Mouse (Mus musculus) lung, postnatal 0 days (tissue): Measurements from ENCODE around the gene Golgb1. TPM values are rescaled to one million over a fixed set of nuclear protein-coding genes. Genes with fewer than 3 reads are reported as not detected.
"Not testable (repeated sequence)": the region's sequence is repeated elsewhere in the genome, so short reads cannot be mapped to it uniquely, and the experiment has no call there.

ENCODE experiments used
- ATAC-seq: fragments of 200-750 bp; cut with Nextera tagmentation; 2 replicates; pipeline ENCODE4 v1.8.0; 2017; ENCODE audit warnings: moderate library complexity
- DNase-seq: peaks from one replicate; pipeline ENCODE4 v3.0.0-alpha.2; 2016; ENCODE audit warnings: low spot score
- H3K27ac ChIP-seq: fragments of 300-500 bp; sonication (generic); 2 replicates; pipeline ENCODE4 v1.5.1; 2014; ENCODE audit warnings: antibody characterized with exemption, mild to moderate bottlenecking, low read length, mixed read lengths
- H3K27me3 ChIP-seq: fragments of 300-500 bp; sonication (generic); replicated peaks from 2 replicates; pipeline ENCODE4 v1.6.1; 2014; ENCODE audit warnings: low read length, mixed read lengths; ENCODE audit not compliant: insufficient read depth
- H3K36me3 ChIP-seq: fragments of 300-500 bp; sonication (generic); 2 replicates; pipeline ENCODE4 v1.6.1; 2014; ENCODE audit warnings: low read length, mixed read lengths; ENCODE audit not compliant: insufficient read depth
- H3K4me1 ChIP-seq: fragments of 300-500 bp; sonication (generic); 2 replicates; pipeline ENCODE4 v1.6.1; 2014; ENCODE audit warnings: antibody characterized with exemption, low read depth, low read length, mixed read lengths; ENCODE audit not compliant: insufficient read depth
- H3K4me2 ChIP-seq: fragments of 300-500 bp; sonication (generic); replicated peaks from 2 replicates; pipeline ENCODE4 v1.6.1; 2014; ENCODE audit warnings: low read depth, mild to moderate bottlenecking, low read length, moderate library complexity, mixed read lengths
- H3K4me3 ChIP-seq: fragments of 300-500 bp; sonication (generic); 2 replicates; pipeline ENCODE4 v1.5.1; 2014; ENCODE audit warnings: low read depth, low read length
- H3K9ac ChIP-seq: fragments of 300-500 bp; sonication (generic); replicated peaks from 2 replicates; pipeline ENCODE4 v1.6.1; 2014; ENCODE audit warnings: low read depth, mild to moderate bottlenecking
- H3K9me3 ChIP-seq: fragments of 300-500 bp; sonication (generic); 2 replicates; pipeline ENCODE4 v1.6.1; 2016; ENCODE audit warnings: low read length, mixed read lengths
- CTCF ChIP-seq: IDR thresholded peaks from 2 replicates; pipeline ENCODE4 v1.5.1; 2016; ENCODE audit warnings: antibody characterized with exemption, mild to moderate bottlenecking
- EP300 ChIP-seq: IDR thresholded peaks from 2 replicates; pipeline ENCODE4 v1.6.1; 2016; ENCODE audit warnings: antibody characterized with exemption, mild to moderate bottlenecking, control low read depth
- WGBS: fragments of 180-500 bp; shearing (Covaris S2); extraction: QIAGEN DNeasy Blood & Tissue Kit; methylation state at CpG from one replicate; pipeline ENCODE4 v1.1.7; 2014; 5-methylcytosine and 5-hydroxymethylcytosine counted together
- polyA plus RNA-seq: library from polyadenylated mRNA; unstranded; fragments of >200 nt; fragmentation: Nextera tagmentation; extraction: Ambion mirVana; gene quantifications from 2 replicates; pipeline ENCODE4 v1.2.1, GENCODE M21; 2015

Gene Golgb1
- polyA plus RNA-seq: 114 and 120 TPM in 2 replicates

DNA sequence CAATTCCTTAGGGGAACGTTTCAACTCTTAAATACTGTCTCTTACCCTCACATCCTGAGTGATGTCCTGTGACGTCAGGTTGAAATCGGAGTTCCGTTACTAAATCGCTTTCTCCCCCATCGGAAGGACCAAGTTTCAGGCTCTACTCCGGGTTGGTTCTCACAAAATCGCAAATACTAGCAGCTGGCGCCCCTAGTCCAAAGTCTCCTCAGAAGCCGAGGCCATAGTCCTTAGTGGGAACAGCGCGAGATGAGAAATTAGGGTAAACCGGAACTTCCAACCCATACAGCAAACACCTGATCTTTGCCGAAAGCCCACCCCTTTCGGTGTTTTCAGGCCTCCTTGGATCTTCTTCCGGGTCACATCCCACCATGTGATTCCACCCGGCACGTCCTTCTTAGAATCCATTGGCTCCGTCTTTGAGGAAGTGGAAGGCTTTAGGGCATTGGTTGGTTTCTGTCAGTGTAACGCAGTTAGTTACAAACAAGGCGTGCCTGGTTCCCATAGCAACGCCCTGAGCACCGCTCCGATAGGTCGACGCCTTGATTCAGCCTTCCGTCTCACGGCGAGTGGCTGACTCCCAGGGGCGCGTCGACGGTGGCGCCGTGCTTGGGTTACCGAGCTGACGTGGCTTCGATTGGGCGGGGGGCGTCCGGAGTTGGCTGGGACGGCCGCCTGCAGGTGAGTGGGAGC, at the start of gene Golgb1, which contains the start of gene Eaf2:
Gene Golgb1, plus strand, starts transcription at position 558 of the 693 bp plus-strand sequence.
Gene Eaf2, minus strand, starts transcription at position 421 of the 693 bp plus-strand sequence.
- Histone ChIP-seq H3K9me3 (no peaks in the 10 kb centered on the region), H3K36me3 (peaks cover 6% of the 10 kb centered on the region; the same call in 1 of the 2 replicates), H3K27me3 (no peaks in the 10 kb centered on the region), H3K4me3 (peak within 1 kb of the TSS; percentile 75), H3K27ac (peak within 1 kb of the TSS; percentile 84), H3K4me2 (peak within 1 kb of the TSS; percentile 78), H3K4me1 (peaks cover 5% of the 10 kb centered on the region; the same call in 1 of the 2 replicates), H3K9ac (peak within 1 kb of the TSS; percentile 91)
- ATAC-seq: peak; percentile 99
- peak; percentile 100 for DNase-seq
- TF ChIP-seq EP300 (peak; percentile 66; the same call in 1 of the 2 replicates), CTCF (no peak)
- WGBS: under 1% methylated on average over 43 of the region's 43 CpGs

DNA sequence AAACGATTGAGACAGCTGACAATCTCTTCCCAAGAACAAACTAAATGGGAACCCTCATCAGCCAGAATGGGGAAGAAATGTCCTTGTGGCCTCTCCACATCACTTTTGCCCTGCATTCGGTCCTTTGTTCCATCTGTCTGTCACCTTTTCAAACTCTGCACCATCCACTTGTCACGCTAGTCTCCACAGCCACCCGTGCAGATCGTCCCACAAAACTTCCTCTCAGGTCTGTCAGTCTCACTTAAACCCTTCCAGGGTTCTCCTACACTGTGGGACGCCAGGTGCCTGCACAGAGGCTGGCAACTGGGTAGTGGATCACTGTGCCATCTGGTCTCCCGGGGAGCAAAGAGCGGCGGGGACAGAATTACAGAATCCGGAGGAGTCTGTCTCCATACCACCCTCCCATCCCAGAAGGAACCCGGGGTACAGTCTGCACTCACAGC, 47.3 kb upstream of the Golgb1 start:
- no peak overlapping the region for H3K27ac ChIP-seq
- DNase-seq (no peak), ATAC-seq (peak; percentile 8; the same call in 1 of the 2 replicates)
- TF ChIP-seq EP300: no peak
- TF ChIP-seq CTCF: no peak
- H3K4me3 ChIP-seq: peak overlapping the region; percentile 95
- H3K36me3 ChIP-seq: no peaks in the 10 kb centered on the region
- 6% methylated on average over 11 of the region's 11 CpGs for WGBS
- peak overlapping the region; percentile 92 for H3K4me2 ChIP-seq
- H3K4me1 ChIP-seq: no peaks in the 10 kb centered on the region
- H3K27me3 ChIP-seq: no peaks in the 10 kb centered on the region
- no peaks in the 10 kb centered on the region for H3K9me3 ChIP-seq
- peak overlapping the region; percentile 77 for H3K9ac ChIP-seq

DNA sequence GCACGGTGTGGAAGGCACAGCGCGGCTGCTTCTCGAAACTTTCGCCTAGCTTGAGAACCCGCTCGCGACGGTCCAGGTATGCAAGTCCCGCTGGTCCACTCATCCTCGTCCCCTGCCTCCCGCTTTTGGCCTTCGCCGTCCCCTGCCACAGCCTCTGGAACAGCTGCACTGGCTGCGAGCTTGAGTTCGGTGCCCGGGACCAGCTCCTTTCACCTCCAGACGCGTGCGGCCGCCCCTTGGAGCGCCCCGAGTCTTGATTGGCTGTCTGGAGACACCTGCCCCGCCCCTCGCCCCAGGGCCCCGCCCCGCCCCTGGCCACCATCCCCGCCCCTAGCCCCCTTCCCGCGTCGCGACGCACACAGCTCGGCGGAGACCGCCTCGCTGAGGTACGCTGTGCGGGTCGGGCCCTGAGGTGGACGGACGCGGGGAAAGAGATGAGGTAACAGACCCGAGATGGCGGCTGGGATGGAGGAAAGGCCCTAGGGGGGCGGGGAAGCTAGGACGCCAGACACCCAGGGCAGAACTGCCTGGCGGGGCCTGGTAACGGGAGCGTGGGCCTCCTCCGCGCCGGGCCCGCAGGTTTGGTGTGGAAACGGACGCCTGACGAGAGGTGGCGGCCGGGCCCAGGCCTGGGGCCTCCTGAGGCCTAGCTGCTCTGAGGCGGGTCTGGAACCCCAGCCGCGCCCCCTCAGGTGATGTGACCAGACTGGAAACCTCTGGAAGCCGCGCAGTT, 46.7 kb upstream of the Golgb1 start, which contains the start of gene Iqcb1:
Gene Iqcb1, plus strand, starts transcription at position 332 of the 733 bp plus-strand sequence.
- no peaks in the 10 kb centered on the region for H3K4me1 ChIP-seq
- peak within 1 kb of the TSS; percentile 92 for H3K4me2 ChIP-seq
- no peaks in the 10 kb centered on the region for H3K9me3 ChIP-seq
- peak within 1 kb of the TSS; percentile 95 for H3K4me3 ChIP-seq
- TF ChIP-seq EP300: no peak
- no peak for TF ChIP-seq CTCF
- H3K27ac ChIP-seq: peak within 1 kb of the TSS; percentile 43; the same call in 1 of the 2 replicates
- DNase-seq (peak; percentile 86), ATAC-seq (peak; percentile 99)
- no peaks in the 10 kb centered on the region for H3K36me3 ChIP-seq
- WGBS: 2% methylated on average over 63 of the region's 64 CpGs
- no peaks in the 10 kb centered on the region for H3K27me3 ChIP-seq
- peak within 1 kb of the TSS; percentile 77 for H3K9ac ChIP-seq

DNA sequence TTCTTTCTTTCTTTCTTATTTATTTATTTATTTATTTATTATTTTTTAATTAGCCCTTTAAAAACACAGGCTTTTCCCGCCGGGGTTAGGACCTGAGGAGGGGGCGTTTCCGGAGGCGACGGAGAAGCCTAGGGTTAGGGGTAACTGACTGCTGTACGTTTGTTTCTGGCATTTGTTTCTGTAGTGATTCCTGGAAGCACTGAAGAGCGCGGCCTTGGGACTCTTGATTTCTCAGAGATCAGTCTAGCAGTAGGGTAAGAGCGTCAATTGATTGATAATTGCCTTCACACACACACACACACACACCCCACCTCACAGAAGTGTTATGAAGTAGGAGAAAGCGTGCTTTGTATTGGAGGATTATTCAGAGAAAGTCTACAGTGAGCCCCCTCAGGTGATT, 46.1 kb upstream of the Golgb1 start:
- no peak for ATAC-seq
- TF ChIP-seq CTCF (no peak), EP300 (no peak)

DNA sequence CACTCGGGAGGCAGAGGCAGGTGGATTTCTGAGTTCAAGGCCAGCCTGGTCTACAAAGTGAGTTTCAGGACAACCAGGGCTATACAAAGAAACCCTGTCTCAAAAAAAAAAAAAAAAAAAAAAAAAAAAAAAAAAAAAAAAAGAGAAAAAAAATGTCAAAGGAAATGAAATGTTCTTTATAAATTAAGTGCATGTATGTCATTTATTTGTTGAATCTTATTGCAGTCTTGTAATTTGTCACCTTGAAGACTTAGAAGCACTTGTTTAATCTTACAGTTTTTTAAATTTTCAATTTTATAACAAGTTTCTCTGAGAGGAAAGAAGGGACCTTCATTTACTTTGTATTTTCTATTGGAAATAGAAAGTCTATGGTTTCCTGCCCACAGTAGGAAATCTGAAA, 28.0 kb upstream of the Golgb1 start:
- H3K4me2 ChIP-seq, H3K36me3 ChIP-seq, H3K4me1 ChIP-seq, H3K9me3 ChIP-seq, ATAC-seq, H3K9ac ChIP-seq, DNase-seq, H3K27me3 ChIP-seq, H3K4me3 ChIP-seq, H3K27ac ChIP-seq: not testable (repeated sequence)
- WGBS: 100% methylated on average over 1 of the region's 1 CpGs

More for the DNA sequence above, 46.1 kb upstream of the Golgb1 start:
- H3K27me3 ChIP-seq: no peaks in the 10 kb centered on the region
- peak overlapping the region; percentile 77 for H3K9ac ChIP-seq
- H3K4me3 ChIP-seq: peak overlapping the region; percentile 95
- H3K4me2 ChIP-seq: peak overlapping the region; percentile 92
- DNase-seq: no peak
- H3K9me3 ChIP-seq: no peaks in the 10 kb centered on the region
- WGBS: 9% methylated on average over 11 of the region's 11 CpGs
- no peaks in the 10 kb centered on the region for H3K36me3 ChIP-seq
- no peak overlapping the region for H3K27ac ChIP-seq
- H3K4me1 ChIP-seq: no peaks in the 10 kb centered on the region

DNA sequence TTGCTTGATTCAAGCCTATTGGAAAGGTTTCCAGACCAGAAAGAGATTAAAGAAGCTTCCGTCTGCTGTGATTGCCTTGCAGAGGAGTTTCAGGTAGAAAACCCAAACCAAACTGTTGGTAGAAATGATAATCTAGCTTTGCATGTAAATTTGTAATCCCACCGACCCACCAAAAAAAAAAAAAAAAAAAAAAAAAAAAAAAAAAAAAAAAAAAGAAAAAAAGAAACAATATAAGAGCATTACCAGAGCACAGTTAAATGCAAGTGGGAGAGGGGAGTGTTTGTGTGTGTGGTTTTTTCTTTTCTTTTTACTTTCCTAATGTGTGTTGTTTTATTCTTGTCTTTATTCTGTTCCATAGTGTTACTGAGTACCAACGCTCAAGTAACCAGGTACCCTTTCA, 23.7 kb upstream of the Golgb1 start:
- Histone ChIP-seq H3K27me3 (no peaks in the 10 kb centered on the region), H3K27ac (no peak overlapping the region), H3K4me1 (no peaks in the 10 kb centered on the region), H3K9me3 (no peaks in the 10 kb centered on the region), H3K4me3 (no peak overlapping the region), H3K4me2 (no peak overlapping the region), H3K36me3 (no peaks in the 10 kb centered on the region), H3K9ac (no peak overlapping the region)
- ATAC-seq (no peak), DNase-seq (no peak)
- TF ChIP-seq EP300 (no peak), CTCF (no peak)
- WGBS: 95% methylated on average over 3 of the region's 3 CpGs
